Comparison of ENCODE assay signal across 18 mouse cellular contexts in the genomic region with DNA sequence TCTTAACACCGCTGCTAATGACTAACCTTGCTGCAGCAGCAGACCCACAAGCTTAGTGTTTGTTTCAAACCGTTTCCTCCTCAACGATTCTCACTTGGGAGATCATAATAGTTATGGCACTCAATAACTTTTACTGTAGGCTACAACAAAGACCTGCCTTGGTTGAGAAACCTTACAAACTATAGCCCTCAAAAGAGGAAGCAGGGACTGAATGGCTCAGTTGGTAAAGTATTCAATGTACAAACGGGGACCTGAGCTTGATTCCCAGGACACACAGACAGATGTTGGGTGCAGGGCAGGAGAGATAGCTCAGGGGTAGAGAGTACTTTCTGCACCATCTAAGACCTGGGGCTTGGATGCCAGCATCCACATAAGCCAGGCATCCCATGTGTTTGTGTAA.
DNase-seq lines count a peak whose midpoint lies in the region; TF ChIP-seq lines count a peak whose summit lies in the region.
"Had no signal": no experiment of that assay in that cellular context is flagged by ENCODE, and none has a peak within 500 bp of the region (broad histone marks: within the 10 kb centered on the region; RNA-seq: fewer than 3 reads in every experiment).

No protein-coding gene starts in this region.

- peak overlapping the region; percentile 12; the same call in 1 of the 2 replicates for H3K27ac ChIP-seq in heart, embryonic 10.5 days
- H3K27ac ChIP-seq in layer of hippocampus, adult 2 months = peak overlapping the region; percentile 60
- H3K27ac ChIP-seq in olfactory bulb, adult 2 months (ENCODE audit: insufficient read depth, low read depth, low read length) = peak overlapping the region; percentile 96
- no peak overlapping the region for H3K27ac ChIP-seq in kidney, adult 2 months (ENCODE audit: insufficient read depth, low read depth, low read length)
- H3K27ac ChIP-seq: embryonic facial prominence, embryonic 10.5 days; forebrain, embryonic 13.5 days; hindbrain, embryonic 12.5 days had no signal

- H3K27me3 ChIP-seq in heart, embryonic 10.5 days (ENCODE audit: insufficient read depth, poor library complexity, severe bottlenecking) = no peaks in the 10 kb centered on the region
- no peaks in the 10 kb centered on the region for H3K27me3 ChIP-seq in kidney, adult 2 months (replicated peaks; ENCODE audit: control insufficient read depth, insufficient read depth, low read length)
- H3K27me3 ChIP-seq: forebrain, embryonic 13.5 days; heart, embryonic 12.5 days had no signal

- H3K4me1 ChIP-seq in heart, embryonic 10.5 days = peaks cover 67% of the 10 kb centered on the region
- peaks cover 41% of the 10 kb centered on the region for H3K4me1 ChIP-seq in olfactory bulb, adult 2 months (ENCODE audit: control insufficient read depth, insufficient read depth, low read length)
- no peaks in the 10 kb centered on the region for H3K4me1 ChIP-seq in kidney, adult 2 months (ENCODE audit: control insufficient read depth, insufficient read depth, low read length)

- TF ChIP-seq CTCF in layer of hippocampus, adult 2 months (conservative IDR thresholded peaks at IDR 0.05) = no peak
- TF ChIP-seq CTCF in olfactory bulb, adult 2 months (IDR thresholded peaks at IDR 0.05; ENCODE audit: insufficient read depth, low read depth, low read length) = no peak
- no peak for TF ChIP-seq CTCF in kidney, adult 2 months (conservative IDR thresholded peaks at IDR 0.05; ENCODE audit: insufficient read depth, insufficient read length, low read depth, low read length)

- intact Hi-C loops in heart, postnatal 10 days (cut with DNase I) = no loop called here

- 76% methylated on average over 4 of the region's 4 CpGs for WGBS in heart, embryonic 10.5 days
- WGBS in olfactory bulb, adult 2 months = 27% methylated on average over 4 of the region's 4 CpGs
- 39% methylated on average over 4 of the region's 4 CpGs for WGBS in kidney, adult 2 months

- H3K4me3 ChIP-seq in heart, embryonic 10.5 days = no peak overlapping the region
- H3K4me3 ChIP-seq in layer of hippocampus, adult 2 months = no peak overlapping the region
- no peak overlapping the region for H3K4me3 ChIP-seq in olfactory bulb, adult 2 months (ENCODE audit: insufficient read depth, low read depth, low read length)
- H3K4me3 ChIP-seq in kidney, adult 2 months (ENCODE audit: insufficient read depth, low read depth, low read length) = no peak overlapping the region
- H3K4me3 ChIP-seq: embryonic facial prominence, embryonic 10.5 days; forebrain, embryonic 13.5 days; heart, embryonic 12.5 days; hindbrain, embryonic 12.5 days had no signal

- no peaks in the 10 kb centered on the region for H3K36me3 ChIP-seq in heart, embryonic 10.5 days
- H3K36me3 ChIP-seq in kidney, adult 2 months (ENCODE audit: control insufficient read depth, insufficient read depth, low read length) = no peaks in the 10 kb centered on the region
- H3K36me3 ChIP-seq: embryonic facial prominence, embryonic 10.5 days; heart, embryonic 12.5 days; hindbrain, embryonic 12.5 days had no signal

- no peak for TF ChIP-seq POLR2A in olfactory bulb, adult 2 months (IDR thresholded peaks at IDR 0.05; ENCODE audit: insufficient read depth, low read depth, low read length)
- TF ChIP-seq POLR2A in kidney, adult 2 months (IDR thresholded peaks at IDR 0.05; ENCODE audit: low read depth, low read length) = no peak

- no peak for DNase-seq in heart, embryonic 10.5 days (ENCODE audit: low spot score)
- no peak for DNase-seq in heart, postnatal 10 days
- DNase-seq in layer of hippocampus, adult 2 months (ENCODE audit: low spot score in 2 of 2) = no peak
- no peak for DNase-seq in layer of hippocampus, adult 9-10 months (ENCODE audit: low spot score)
- peak; percentile 15 for DNase-seq in A20 (ENCODE audit: low read depth, low spot score)
- no peak for DNase-seq in kidney, adult 2 months
- DNase-seq: adrenal gland, adult 2 months; adrenal gland, postnatal 36 days; cerebellum, adult 2 months; cerebellum, postnatal 10 days; gastrocnemius, postnatal 10 days; heart, adult 18-20 months; heart, postnatal 36 days had no signal

- no peaks in the 10 kb centered on the region for H3K9me3 ChIP-seq in heart, embryonic 10.5 days
- H3K9me3 ChIP-seq: embryonic facial prominence, embryonic 10.5 days; forebrain, embryonic 13.5 days; heart, embryonic 12.5 days; hindbrain, embryonic 12.5 days had no signal
